Mouse (Mus musculus): Measurements from ENCODE around the gene Eif2b3. TPM values are rescaled to one million over a fixed set of nuclear protein-coding genes. Genes with fewer than 3 reads are reported as not detected.

Eif2b3 gene
- total RNA-seq (2021): 10 to 100 TPM; 23.0 to 24.3 TPM
- long read RNA-seq, experiment 1, transcript Eif2b3-203 (12 exons, 1,555 nt): major isoform, 36 of 41 reads
- long read RNA-seq, experiment 1, partial matches to known transcripts: 4 of 41 reads
- long read RNA-seq, experiment 1, other reads (novel, unspliced or antisense): 1 of 41 reads
- long read RNA-seq, experiment 2, transcript Eif2b3-203 (12 exons, 1,555 nt): major isoform, 38 of 42 reads
- long read RNA-seq, experiment 2, partial matches to known transcripts: 2 of 42 reads
- long read RNA-seq, experiment 2, other reads (novel, unspliced or antisense): 2 of 42 reads

DNA sequence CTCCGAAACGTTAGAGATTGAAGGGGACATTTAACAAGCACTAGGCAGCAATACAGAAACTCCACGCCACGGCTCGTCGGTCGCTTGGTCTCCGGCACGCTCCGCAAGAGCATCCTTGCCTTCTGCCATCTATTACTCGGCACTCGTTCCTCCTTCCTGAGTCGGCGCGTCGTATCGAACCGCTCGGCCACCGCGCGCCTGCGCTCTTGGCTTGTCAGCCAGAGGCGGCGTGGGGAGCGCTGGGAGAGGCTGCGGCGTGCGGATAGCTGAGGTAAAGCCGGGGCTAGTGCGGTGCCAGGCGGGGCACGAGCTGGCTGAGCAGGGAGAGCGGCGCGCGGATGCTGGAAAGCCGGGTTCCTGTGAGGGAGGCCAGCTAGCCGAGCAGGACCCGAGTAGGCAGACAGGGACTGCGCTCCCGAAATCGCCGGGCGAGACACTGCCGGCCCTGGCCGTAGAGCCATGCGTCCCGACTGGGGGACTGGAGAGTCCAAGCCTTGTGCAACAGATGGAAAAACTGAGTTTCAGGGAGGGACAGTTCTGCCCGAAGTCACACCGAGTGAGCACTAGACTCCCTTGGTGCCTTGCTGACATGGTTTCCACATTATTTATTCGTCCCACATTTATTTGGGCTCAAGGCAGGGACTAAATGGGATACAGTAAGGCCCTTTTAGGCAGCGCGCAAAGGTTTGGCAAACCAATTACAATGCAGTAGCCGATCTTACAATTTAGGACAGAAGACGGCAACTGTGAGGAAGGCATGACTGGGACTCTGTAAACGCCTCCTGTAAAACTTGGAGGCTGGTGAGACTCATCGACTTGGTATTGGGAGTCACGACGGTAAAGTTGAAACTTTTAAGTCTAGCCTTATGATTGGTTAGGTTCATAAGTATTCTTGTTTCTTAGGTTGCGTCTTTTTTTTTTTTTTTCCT, at the start of gene Eif2b3:
Eif2b3 (plus strand) TSS at position 197 of the 929 bp plus-strand sequence.
- DNase-seq: peak; percentile 86

GRCm38 (mm10) chr4:116976503-116976902, 42.7 kb upstream of the Eif2b3 start:
- no peak for DNase-seq

GRCm38 (mm10) chr4:116985681-116986080, 33.5 kb upstream of the Eif2b3 start:
- no peak for DNase-seq

GRCm38 (mm10) chr4:116986400-116987121, 32.6 kb upstream of the Eif2b3 start:
- peak; percentile 62 for DNase-seq

GRCm38 (mm10) chr4:116987122-116987456, 32.1 kb upstream of the Eif2b3 start:
- no peak for DNase-seq

GRCm38 (mm10) chr4:116989731-116990130, 29.5 kb upstream of the Eif2b3 start:
- no peak for DNase-seq

DNA sequence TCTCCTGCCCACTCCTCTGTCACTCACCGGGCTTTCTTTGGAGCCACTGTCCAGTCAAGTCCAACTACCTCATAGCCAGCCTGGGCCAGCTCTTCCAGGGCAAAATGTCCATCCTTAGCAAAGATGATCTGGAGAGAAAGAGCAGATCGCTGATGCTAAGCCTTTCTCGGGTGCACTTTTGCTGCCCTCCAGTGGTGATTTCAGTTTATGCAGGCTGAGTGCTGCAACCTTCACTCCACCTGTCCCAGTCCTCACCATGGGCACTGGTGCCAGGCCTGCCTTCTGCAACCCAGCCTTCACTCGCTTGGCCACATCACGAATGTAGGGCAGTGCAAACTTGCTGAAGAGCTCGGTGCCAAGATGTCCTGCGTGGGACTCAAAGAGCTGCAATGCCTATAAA, 27.8 kb upstream of the Eif2b3 start:
- DNase-seq: peak; percentile 80

DNA sequence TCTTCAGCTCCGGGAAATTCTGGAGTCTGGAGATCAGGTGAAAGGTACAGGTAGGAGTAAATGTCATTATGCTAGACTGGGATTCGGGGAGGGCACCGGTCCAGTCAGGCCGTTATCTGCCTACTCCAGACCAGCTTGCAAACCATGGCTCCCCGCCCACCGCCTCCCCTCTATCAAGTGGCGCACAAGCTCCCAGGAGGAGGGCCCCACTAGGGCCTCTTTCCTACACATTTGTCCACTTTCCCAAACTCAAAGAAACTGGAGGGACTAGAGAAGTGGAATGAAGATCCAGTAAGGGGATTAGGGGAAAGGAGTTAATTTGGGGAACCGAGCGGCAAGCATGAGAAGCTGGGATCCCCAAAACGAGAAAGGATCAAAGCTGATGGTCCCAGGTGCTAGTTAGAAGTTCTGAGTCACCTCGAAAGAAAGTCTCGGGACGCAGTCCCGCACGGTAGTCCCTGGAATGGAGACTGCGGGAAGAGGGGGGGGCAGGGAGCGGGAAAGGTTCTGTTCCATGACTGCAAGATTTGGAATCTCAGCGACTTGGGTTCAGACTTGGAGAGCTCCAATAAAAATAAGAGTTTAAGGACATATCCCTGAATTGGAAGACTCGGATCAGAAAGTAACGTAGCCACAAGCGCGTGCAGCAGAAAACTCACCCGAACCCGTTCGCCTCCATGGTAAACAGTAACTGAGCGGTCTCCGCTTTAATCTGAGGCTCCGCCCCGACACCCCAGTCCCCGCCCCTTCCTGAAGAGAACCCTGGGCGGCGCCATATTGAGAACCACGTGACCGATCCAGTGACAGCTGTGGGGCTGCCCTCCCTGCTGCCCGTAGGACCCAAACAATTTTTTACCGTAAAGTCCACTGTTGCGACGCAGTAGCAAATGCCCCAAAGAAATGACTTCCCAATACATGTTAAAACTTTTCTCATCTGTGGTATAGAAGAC, 25.3 kb upstream of the Eif2b3 start, which contains the start of gene Urod:
Urod (minus strand) TSS at position 742 of the 950 bp plus-strand sequence.
- peak; percentile 91 for DNase-seq

DNA sequence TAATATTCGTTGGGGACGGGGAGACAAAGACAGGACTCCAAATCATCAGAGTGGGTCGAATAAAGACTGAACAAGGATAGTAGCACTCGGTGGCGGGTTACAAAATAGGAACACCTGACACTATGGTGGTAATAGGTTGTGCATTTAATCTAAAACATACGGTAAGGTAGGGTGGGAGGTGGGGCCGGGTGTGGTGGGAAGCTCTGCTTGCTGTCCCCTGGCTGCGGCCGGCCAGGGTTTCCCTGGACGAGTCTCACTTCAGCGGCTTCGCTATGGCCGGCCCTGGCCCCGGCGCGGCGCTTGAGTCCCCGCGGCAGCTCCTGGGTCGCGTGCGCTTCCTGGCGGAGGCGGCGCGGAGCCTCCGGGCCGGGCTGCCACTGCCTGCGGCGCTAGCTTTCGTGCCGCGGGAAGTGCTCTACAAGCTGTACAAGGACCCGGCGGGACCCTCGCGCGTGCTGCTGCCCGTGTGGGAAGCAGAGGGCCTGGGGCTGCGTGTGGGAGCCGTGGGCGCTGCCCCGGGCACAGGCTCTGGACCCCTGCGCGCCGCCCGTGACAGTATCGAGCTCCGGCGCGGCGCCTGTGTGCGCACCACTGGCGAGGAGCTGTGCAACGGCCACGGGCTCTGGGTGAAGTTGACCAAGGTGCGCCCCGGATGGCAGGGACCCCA, 23.9 kb upstream of the Eif2b3 start, which contains the start of gene Hectd3:
Hectd3 (plus strand) TSS at position 187 of the 667 bp plus-strand sequence.
- DNase-seq: peak; percentile 54

GRCm38 (mm10) chr4:116995798-116996135, 23.4 kb upstream of the Eif2b3 start:
- peak; percentile 29 for DNase-seq

DNA sequence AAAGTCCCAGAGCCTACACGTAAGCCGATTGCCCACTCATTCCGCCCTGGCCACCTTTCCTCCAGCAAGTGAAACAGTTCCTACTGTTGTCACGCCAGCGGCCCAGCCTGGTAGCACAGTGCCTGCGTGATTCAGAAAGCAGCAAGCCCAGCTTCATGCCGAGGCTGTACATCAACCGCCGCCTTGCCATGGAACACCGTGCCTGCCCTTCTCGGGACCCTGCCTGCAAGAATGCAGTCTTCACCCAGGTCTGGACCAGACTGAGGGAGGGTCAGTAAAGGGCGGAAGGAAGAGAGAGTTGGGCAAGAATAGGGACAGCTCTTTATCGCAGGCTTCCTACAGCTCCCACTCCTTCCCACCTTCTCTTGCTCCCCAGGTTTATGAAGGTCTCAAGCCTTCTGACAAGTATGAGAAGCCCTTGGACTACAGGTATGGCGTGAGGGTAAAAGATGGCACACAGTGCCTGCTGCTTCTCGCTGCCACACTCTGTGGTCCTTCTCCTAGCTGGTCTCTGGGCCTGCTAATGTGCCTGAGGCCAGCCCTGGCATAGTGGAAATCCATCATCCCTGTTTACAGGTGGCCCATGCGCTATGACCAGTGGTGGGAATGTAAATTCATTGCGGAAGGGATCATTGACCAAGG, 19.6 kb upstream of the Eif2b3 start:
- no peak for DNase-seq

- no peak for DNase-seq
Measured at GRCm38 (mm10) chr4:117001957-117002356, 17.2 kb upstream of the Eif2b3 start.

DNA sequence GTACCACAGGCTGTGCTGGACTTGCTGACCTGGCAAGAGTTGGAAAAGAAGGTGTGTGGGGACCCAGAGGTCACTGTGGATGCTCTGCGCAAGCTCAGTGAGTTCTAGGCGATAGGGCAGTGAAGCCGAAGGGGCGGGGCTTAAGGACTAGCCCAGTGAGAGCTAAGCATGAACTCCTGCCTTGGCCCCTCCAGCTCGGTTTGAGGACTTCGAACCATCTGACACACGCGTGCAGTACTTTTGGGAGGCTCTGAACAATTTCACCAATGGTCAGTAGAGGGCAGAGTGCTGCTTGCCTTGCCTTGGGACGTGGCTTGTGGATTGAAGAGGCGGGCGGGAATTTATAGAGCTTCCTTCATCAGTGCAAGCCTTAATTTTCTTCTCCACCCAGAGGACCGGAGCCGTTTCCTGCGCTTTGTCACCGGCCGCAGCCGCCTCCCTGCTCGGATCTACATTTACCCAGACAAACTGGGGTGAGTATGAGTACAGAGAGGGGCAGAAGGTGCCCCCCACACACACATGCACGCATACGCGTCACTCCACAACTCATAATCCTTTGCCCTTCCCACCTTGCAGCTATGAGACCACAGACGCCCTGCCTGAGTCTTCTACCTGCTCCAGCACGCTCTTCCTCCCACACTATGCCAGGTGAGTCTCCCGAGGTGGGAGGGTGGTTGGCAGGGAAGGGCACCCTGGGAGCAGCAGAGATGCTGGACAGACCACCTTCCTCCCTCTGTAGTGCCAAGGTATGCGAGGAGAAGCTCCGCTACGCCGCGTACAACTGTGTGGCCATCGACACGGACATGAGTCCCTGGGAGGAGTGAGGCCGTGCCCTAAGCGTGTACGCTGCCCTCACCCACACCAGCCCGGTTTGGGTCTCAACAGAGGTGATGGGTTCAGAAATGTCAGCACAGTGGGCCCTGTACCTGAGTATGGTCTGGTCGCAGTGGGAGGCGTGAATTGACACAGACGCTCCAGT, 16.4 kb upstream of the Eif2b3 start:
- DNase-seq: peak; percentile 50

GRCm38 (mm10) chr4:117004649-117005048, 14.6 kb upstream of the Eif2b3 start:
- DNase-seq: no peak

GRCm38 (mm10) chr4:117005611-117006400, 13.4 kb upstream of the Eif2b3 start:
- DNase-seq: no peak

GRCm38 (mm10) chr4:117007058-117007457, 12.1 kb upstream of the Eif2b3 start:
- no peak for DNase-seq

DNA sequence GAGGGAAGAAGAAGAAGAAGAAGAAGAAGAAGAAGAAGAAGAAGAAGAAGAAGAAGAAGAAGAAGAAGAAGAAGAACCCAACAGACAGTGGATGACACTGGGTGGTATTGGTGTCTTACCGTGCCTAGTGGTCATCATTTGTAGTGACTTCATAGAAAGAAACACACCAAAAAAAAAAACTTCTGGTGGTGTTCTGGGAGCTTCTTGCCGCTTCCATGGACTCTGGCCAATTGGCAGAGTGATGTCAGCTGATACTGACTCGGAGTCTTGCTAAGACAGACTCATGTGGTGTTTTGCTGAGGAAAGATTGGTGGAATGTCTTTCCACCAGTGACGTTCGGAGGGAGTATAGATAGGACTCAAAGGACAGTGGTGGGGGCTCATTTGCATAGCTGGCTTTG, 9.0 kb upstream of the Eif2b3 start:
- no peak for DNase-seq

DNA sequence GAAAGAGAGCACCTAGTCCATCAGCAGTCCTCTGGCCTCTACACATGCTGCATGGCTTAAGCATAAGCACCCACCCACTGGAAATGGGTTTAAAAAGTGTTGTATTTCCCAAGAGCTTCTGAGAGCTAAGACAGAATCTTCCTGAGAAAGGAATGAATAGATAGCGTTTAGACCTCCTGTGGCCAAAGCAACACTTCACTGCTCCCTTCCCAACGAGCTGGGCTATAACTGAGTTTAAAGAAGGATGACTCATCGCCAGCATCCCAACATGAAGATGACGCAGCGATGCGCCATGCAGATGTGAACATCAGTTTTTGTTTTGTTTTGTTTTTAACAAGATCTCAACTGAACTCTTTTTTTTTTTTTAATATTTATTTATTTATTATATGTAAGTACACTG, 5.6 kb upstream of the Eif2b3 start:
- no peak for DNase-seq
